Comparison of ENCODE assay signal across 8 mouse cellular contexts in genomic region chr7:126949403-126949792, GRCm38 (mm10). TPM values are rescaled to one million over a fixed set of nuclear protein-coding genes. Genes with fewer than 3 reads are reported as not detected.
DNase-seq lines count a peak whose midpoint lies in the region; ATAC-seq lines count a peak whose summit lies in the region.

TSS of gene Asphd1 (minus strand) at chr7:126949582.

- WGBS in lung, embryonic 15.5 days: under 1% methylated on average over 20 of the region's 21 CpGs
- WGBS in forebrain, embryonic 10.5 days: under 1% methylated on average over 21 of the region's 21 CpGs
- WGBS in intestine, embryonic 15.5 days: under 1% methylated on average over 21 of the region's 21 CpGs
- 3% methylated on average over 21 of the region's 21 CpGs for WGBS in liver, embryonic 16.5 days (ENCODE audit: insufficient replicate concordance)

- no peaks in the 10 kb centered on the region for H3K36me3 ChIP-seq in lung, embryonic 15.5 days
- H3K36me3 ChIP-seq in forebrain, embryonic 10.5 days (replicated peaks): peaks cover 22% of the 10 kb centered on the region
- 0 out of 2 replicates have a peak, but pooled peaks cover 4% of the 10 kb centered on the region for H3K36me3 ChIP-seq in intestine, embryonic 15.5 days
- no peaks in the 10 kb centered on the region for H3K36me3 ChIP-seq in liver, embryonic 16.5 days (ENCODE audit: control insufficient read depth, insufficient read depth)

- peaks cover 38% of the 10 kb centered on the region for H3K27me3 ChIP-seq in lung, embryonic 15.5 days
- H3K27me3 ChIP-seq in forebrain, embryonic 10.5 days (ENCODE audit: poor library complexity, severe bottlenecking): peaks cover 58% of the 10 kb centered on the region
- peaks cover 31% of the 10 kb centered on the region for H3K27me3 ChIP-seq in intestine, embryonic 15.5 days (replicated peaks)
- peaks cover 29% of the 10 kb centered on the region for H3K27me3 ChIP-seq in liver, embryonic 16.5 days (ENCODE audit: control insufficient read depth, insufficient read depth, low read depth, low read length)

- H3K9ac ChIP-seq in lung, embryonic 15.5 days: no peak within 1 kb of the TSS
- peak within 1 kb of the TSS; percentile 37 for H3K9ac ChIP-seq in intestine, embryonic 15.5 days
- H3K9ac ChIP-seq in liver, embryonic 16.5 days (ENCODE audit: low read depth, low read length): no peak within 1 kb of the TSS

- no peak within 1 kb of the TSS for H3K27ac ChIP-seq in lung, embryonic 15.5 days
- peak within 1 kb of the TSS; percentile 54; the same call in 1 of the 2 replicates for H3K27ac ChIP-seq in forebrain, embryonic 10.5 days
- H3K27ac ChIP-seq in intestine, embryonic 15.5 days: no peak within 1 kb of the TSS
- H3K27ac ChIP-seq in liver, embryonic 16.5 days (ENCODE audit: low read length): no peak within 1 kb of the TSS

- ATAC-seq in lung, embryonic 15.5 days (ENCODE audit: borderline replicate concordance, extremely low read depth, low FRiP score, low TSS enrichment): 0 out of 2 replicates have a peak, but pooled peaks have one; percentile 2
- no peak; the same call in none of the 2 replicates for ATAC-seq in intestine, embryonic 15.5 days
- no peak for ATAC-seq in liver, embryonic 16.5 days (ENCODE audit: low read depth)
- no peak for ATAC-seq in megakaryocyte progenitor cell, adult 5-6 weeks (replicated peaks; ENCODE audit: poor library complexity)
- ATAC-seq in CD4-positive, CD25-positive, alpha-beta regulatory T cell, adult 4 months: no peak

- H3K4me3 ChIP-seq in lung, embryonic 15.5 days: peak within 1 kb of the TSS; percentile 37
- peak within 1 kb of the TSS; percentile 62 for H3K4me3 ChIP-seq in forebrain, embryonic 10.5 days
- H3K4me3 ChIP-seq in intestine, embryonic 15.5 days (replicated peaks): peak within 1 kb of the TSS; percentile 50
- H3K4me3 ChIP-seq in liver, embryonic 16.5 days (ENCODE audit: low read depth, low read length): peak within 1 kb of the TSS; percentile 41

- peak within 1 kb of the TSS; percentile 84 for H3K4me2 ChIP-seq in lung, embryonic 15.5 days
- peak within 1 kb of the TSS; percentile 100 for H3K4me2 ChIP-seq in intestine, embryonic 15.5 days (replicated peaks)
- peak within 1 kb of the TSS; percentile 79 for H3K4me2 ChIP-seq in liver, embryonic 16.5 days (ENCODE audit: low read depth, low read length)

- H3K9me3 ChIP-seq in lung, embryonic 15.5 days: no peaks in the 10 kb centered on the region
- H3K9me3 ChIP-seq in forebrain, embryonic 10.5 days: no peaks in the 10 kb centered on the region
- no peaks in the 10 kb centered on the region for H3K9me3 ChIP-seq in intestine, embryonic 15.5 days
- no peaks in the 10 kb centered on the region for H3K9me3 ChIP-seq in liver, embryonic 16.5 days (replicated peaks; ENCODE audit: control insufficient read depth, low read length)

- no peak for DNase-seq in lung, postnatal 10 days
- DNase-seq in forebrain, embryonic 10.5 days (ENCODE audit: extremely low spot score, low spot score): no peak
- DNase-seq in yolk sac, embryonic 10.5 days (ENCODE audit: low spot score): no peak

- H3K4me1 ChIP-seq in lung, embryonic 15.5 days: peaks cover 12% of the 10 kb centered on the region
- H3K4me1 ChIP-seq in forebrain, embryonic 10.5 days: peaks cover 29% of the 10 kb centered on the region
- peaks cover 13% of the 10 kb centered on the region for H3K4me1 ChIP-seq in intestine, embryonic 15.5 days (replicated peaks)
- H3K4me1 ChIP-seq in liver, embryonic 16.5 days (ENCODE audit: control insufficient read depth, low read depth, low read length): peaks cover 5% of the 10 kb centered on the region

RNA-seq across cellular contexts. Expression of gene Asphd1, which starts in this region (rescaled TPM):
- 0.09 TPM in 1 of 2 replicates, not detected in the other for polyA plus RNA-seq in lung, embryonic 15.5 days (2015; fragmentation: Nextera tagmentation; extraction: Ambion mirVana)
- polyA plus RNA-seq in forebrain, embryonic 10.5 days (2016; fragmentation: Nextera tagmentation; extraction: Ambion mirVana): 0.21 TPM in 1 of 2 replicates, not detected in the other
- polyA plus RNA-seq in intestine, embryonic 15.5 days (2015; fragmentation: Nextera tagmentation; extraction: Ambion mirVana): 0.32 and 0.46 TPM in 2 replicates
- not detected in 2 replicates for polyA plus RNA-seq in liver, embryonic 16.5 days (2015; fragmentation: Nextera tagmentation; extraction: Ambion mirVana)
- not detected in 2 replicates for total RNA-seq in megakaryocyte progenitor cell, adult 5-6 weeks (2015)
- not detected in 2 replicates for total RNA-seq in megakaryocyte progenitor cell, adult 5-6 weeks (2017)
- under 1 TPM; 0.48 to 0.51 TPM for polyA plus RNA-seq in CD4-positive, CD25-positive, alpha-beta regulatory T cell, adult 4 months (2017; shearing (Covaris generic))

Comparison
In these comparisons a context has a peak if more than half of its experiments do, and no peak if none do; other contexts are left out.
1. Peak in ATAC-seq, H3K4me3 ChIP-seq and H3K4me2 ChIP-seq in lung, embryonic 15.5 days; RNA of the gene not detected or under 1 TPM.